Mouse (Mus musculus): ENCODE results near the gene Hoxd9.

Gene Hoxd9

DNA sequence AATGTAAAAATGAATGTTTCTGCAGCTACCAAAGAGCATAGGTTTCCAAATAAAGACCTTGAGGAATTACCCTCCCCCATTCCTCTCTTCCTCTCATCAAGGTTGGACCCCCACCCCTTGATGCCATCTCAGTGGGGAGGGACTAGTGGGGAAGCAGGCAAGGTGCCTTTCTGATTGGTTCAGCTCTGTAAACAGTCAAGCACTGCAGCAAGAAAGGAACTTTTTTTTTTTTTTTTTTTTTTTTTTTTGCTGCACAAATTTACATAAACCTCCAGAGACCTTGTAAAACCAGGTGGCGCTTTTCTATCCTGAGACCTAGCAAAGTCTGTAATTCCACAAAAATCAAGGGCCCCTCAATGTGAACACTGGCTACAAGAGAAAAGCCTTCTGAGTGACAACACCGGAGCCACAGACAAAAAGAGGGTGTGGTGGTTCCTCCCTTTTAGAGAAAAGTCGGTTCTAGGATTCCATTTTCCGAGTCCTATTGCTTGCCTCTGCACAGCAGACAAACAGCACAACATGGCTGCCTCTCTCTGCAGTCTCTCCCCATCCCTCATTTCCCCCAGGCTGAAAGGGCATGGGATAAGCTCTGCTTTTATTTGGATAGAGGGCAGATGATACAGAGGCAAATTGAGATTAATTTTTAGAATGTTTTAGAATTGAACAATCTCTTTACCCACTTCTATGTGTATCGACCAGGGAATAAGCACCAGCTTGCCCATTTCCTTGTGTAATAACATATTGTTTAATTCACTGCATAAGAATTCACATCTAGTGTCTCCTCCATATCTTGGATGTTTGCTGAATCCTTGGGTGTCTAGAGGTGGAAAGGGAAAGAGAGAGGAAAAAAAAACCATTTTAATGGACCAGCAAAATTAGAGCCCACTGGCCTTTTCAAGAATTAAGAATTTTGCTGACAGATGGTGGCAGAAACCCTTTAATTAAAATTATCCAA is 12.2 kb downstream of the Hoxd9 start:
- in situ Hi-C loops (cut with MboI, MseI), result loop anchor here (10.0 kb wide), 1 partner anchor 115 kb away; the partner anchor contains the start of gene Mtx2

DNA sequence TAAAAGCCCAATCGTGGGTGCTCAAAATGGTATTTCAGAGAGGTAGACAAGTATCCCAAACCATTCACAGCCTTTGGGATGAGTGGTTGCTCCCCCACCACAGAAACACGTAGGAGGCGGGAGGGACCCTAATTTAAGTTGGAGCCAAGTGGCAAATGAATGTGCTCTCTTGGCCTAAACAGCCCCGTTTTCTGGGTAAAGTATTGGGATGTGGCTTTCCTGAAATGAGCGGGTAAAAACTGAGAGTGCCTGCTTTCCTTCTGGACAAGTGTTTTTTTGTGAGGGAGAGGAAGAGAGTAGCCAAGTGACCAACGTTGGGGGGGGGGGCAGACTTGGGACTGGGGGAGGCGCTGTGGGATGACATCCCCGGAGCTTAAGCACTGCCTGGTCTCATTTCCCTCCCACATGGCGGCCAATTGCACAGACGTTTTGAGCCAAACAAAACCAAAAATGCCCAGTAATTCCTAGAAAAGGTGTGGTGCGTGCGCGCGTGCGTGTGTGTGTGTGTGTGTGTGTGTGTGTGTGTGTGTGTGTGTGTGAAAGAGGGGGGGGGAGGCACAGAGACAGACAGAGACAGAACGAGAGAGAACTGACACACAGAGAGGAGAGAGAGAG is 13.5 kb downstream of the Hoxd9 start:
- in situ Hi-C loops (cut with MboI, MseI), result loop anchor here (10.0 kb wide), 1 partner anchor 114 kb away; the partner anchor contains the start of gene Mtx2

DNA sequence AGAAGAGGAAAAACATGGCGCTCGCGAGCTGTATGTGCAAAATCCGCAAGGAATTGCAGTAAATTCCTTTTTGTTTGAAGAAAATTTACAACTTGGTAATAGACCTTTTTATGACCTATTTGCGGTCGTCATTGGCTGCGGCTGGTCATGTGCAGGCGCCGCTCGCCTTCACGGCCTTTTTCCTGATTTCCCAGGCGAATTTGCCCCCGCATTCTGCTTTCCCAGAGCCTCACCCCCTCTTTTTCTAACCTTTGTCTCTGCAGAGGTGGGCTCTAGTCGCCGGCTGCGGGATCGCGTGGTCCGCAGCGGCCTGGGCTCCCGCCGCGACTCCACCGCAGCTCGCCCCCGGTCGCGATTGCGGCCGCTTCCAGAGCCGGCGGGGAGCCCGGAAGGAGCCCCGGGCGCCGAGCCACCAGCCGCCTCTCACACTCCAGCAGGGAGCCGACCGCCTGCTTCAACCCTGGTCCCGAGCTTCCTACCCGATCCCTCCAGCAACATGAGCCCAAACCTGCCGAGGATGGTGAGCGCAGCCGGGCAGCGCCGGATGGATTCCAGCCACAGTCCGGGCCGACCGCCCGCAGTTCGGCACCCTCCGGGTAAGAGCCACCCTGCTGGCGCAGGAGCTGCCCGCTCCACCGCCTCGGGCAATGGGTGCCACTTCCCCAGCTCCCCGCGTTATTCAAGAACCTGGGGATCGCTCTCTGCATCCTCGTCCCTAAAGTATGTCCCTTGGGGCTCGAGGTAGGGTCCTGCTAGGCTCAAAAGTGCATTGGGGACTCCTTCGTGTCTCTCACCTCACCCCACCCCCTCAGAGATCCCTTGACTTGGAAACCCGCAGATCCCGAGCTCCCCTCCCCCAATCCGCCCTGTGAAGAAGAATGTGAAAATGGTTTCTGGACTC is 14.4 kb downstream of the Hoxd9 start, which contains the start of the genes Hoxd3 and Hoxd4:
Gene Hoxd3 (plus strand): TSS at position 207 of the 901 bp plus-strand sequence.
Gene Hoxd4 (plus strand): TSS at position 209 of the 901 bp plus-strand sequence.
- in situ Hi-C loops (cut with MboI, MseI), result loop anchor here (10.0 kb wide), 1 partner anchor 113 kb away; the partner anchor contains the start of gene Mtx2

DNA sequence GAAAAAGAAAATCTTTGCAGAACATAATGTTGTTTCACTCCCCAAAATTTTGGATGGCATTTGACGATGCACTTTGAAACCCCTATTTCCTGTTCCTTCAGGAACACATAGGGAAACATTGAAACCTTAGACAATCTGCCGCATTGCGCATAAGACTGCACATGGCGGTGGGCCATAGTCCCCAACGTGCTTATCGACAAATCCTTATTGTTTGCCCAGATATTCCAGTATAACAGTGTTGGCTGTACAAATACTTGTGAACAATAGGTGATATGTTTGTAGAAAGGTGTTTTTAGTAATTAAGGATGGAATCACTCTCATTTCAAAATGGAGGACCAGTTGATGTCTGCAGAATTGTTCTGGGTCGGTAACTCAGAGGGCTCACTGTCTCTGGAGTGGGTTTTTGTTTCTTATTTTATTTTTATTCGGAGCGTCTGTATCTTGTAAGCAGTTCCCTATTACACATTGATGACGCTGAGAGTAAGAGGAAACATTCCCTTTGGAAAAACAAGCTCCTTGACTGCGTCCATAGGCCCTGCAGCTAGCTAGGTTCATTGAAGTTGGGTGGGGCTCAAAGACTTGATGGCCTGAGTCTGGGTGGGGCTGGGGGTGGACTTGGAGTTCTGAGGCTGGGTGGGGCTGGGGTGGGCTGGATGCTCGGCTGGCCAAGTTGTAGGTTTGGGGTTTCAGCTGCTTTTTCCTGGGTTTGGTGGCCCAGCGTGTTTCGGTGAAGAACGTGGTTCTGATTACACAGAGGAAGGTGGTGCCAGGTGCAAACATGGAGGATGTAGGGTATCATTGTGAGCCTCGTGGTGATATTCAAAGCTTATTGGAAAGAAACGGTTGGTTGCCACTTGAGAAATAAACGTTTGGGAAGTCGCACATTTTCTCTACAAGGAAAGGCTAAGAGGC is 16.0 kb downstream of the Hoxd9 start:
- in situ Hi-C loops (cut with MboI, MseI), result loop anchor here (10.0 kb wide), 1 partner anchor 111 kb away; the partner anchor contains the start of gene Mtx2

DNA sequence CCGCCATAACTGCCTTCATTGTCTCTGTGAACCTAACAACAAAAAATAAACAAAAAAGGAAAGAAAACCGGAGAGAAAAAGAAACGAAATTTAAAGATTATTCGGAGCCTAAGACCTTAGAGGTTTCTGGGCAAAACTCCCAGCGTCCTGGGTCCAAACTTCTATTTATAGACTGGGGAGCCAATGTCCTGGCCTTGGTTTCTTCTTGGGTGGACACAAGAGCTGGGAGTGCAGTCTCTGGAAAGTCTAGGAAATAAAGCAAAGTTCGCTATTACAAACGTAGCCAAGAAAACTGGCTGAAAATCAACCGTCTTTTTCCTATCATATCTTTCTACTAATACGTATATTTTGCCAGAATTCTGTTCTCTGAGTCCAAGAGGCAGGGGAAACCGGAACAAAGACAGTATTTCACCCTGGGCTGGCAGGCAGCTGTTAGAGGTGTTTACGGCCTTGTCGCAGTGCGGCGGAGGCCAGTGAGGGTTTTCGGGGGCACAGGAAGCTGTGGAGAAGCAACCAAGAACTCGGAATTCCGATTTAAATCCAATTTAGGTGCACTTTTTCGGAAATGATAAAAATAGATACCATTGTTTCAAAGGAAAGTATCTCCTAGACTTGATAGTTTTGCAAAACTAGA is 16.7 kb downstream of the Hoxd9 start:
- in situ Hi-C loops (cut with MboI, MseI), result loop anchor here (10.0 kb wide), 1 partner anchor 111 kb away; the partner anchor contains the start of gene Mtx2

DNA sequence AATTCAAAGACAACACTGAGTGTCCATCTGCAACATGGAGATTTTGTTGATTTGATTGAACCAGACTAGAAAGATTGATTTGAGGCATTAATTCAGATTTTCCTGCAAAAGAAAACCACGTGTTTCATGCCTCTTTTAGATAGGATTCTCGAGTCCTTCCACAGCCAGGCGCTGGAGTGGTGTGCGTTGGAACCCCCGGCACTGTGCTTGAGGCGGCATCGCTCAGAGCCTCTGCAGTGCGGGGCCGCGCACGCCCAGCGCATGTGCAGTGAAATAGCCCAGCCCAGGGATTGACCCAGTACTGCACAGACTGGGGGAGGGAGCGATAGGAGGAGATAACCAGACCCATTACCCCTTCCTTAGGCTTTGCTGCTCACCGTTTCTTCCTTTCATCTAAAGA is 17.4 kb downstream of the Hoxd9 start:
- in situ Hi-C loops (cut with MboI, MseI), result loop anchor here (5.0 to 10.0 kb wide), 3 partner anchors 110 to 427 kb away; partner anchors contain the start of gene Mtx2

DNA sequence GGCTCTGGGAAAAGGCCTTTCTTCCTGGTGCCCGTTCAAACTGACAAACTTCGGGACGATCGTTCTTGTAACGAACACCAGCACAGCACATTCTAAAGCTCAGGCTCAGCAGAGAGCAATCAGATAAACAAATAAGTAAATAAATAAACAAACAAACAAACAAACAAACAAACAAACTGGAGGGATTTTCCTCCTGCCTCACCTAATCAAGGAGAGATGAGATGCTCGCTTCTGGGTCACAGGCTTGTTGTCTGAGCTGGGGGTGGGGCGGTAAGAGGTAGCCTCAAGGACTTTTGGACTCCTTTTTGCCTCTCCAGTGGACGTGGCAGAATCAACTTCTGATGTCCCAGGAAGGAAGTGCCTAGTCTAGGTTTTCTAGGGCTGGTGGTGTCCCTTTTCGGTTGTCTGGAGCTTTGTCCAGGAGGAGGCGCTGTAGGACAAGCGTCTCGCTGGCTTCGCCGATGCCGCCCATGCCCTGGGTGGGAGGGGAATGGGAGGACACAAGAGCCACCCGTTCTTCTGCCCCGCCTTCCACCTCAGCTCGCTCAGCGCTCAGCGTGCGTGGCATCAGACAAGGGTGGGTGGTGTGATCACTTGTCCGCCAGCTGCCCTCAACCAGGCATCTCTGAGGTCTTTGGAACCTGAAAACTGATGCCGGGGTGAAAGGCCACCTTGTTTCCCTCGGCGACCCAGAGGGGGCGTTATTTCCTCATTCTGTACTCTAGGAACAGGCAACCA is 18.1 kb downstream of the Hoxd9 start:
- in situ Hi-C loops (cut with MboI, MseI), result loop anchor here (5.0 to 10.0 kb wide), 3 partner anchors 109 to 427 kb away; partner anchors contain the start of gene Mtx2

DNA sequence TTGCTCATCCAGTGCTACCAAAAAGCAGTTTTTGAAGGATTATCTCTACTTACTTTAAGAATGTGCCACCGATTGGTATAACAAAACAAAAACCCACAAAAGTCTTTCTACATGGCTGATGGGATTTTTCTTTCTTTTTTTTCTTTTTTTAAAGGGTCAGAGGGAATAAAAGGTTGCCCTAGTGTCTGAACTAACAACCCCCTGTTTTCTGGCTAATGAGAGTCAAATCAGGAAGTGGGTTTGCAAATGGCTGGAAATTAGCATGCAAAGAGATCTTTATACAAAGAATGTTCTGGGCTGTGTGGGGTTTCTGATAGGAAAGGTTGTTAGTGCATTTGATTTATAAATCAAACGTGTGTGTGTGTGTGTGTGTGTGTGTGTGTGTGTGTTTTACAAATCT is 22.9 kb downstream of the Hoxd9 start:
- in situ Hi-C loops (cut with MboI, MseI), result no loop called here

DNA sequence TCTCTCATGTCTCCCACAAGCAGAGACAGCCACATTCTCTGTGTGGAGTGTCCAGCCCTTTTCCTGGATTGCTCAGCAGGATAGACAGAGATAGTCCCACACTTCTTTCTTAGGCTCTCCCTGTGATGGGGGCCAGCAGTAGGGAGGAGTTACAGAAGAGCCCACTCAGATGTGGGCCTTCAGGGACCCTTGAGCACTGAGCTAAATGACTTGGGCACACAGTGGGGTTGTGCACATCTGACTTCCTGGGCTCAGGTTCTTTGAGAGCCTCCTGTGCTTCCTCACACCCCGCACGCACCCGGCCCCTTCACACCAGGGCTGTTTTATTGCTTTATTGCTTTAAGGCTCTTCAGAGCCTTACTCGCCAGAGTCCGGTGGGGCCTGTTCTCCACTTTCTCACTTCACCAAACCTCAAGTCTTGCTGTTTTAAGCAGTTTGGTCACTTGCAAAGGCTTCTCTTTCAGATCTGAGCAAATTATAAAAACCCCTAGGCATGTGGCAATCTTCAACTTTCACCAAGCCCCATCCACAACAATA is 23.5 kb downstream of the Hoxd9 start:
- in situ Hi-C loops (cut with MboI, MseI), result no loop called here

DNA sequence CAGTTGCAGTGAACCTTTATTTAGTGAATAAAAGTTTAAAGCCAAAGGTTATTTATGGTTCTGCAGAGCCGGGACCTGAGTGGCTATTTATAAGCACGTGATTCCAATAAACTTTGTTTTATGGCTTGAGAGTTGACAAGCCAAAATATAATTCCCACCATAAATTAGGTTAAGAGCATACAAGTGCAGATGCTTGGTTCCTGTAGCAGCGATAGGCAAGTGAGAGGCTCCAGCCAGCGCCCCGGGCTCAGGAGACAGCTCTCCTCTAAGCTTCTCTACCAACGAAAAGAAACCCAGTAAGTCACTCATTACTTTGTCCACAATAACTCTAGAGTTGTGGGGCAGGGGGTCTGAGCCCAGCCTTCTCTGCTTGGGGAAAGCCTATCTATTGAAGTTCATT is 24.4 kb downstream of the Hoxd9 start:
- in situ Hi-C loops (cut with MboI, MseI), result no loop called here

DNA sequence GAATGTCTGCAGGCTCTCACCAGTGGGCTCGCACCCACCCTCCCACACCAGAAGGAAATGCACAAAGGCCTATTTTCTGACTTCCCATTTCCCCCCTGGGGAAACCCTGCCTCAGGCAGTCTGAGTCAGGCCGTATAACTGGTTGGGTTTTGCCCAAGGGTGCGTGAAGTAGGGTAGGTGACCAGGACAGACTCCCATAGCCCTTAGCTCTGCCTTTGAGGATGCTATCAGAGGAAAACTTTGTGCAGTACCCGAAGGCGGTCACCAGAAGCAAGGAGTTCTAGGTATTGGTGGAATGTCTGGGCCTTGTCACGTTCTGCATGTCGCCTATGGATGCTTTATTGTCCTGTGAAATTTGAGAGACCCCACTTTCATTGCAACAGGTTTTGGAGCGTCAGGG is 25.4 kb downstream of the Hoxd9 start:
- in situ Hi-C loops (cut with MboI, MseI), result no loop called here

DNA sequence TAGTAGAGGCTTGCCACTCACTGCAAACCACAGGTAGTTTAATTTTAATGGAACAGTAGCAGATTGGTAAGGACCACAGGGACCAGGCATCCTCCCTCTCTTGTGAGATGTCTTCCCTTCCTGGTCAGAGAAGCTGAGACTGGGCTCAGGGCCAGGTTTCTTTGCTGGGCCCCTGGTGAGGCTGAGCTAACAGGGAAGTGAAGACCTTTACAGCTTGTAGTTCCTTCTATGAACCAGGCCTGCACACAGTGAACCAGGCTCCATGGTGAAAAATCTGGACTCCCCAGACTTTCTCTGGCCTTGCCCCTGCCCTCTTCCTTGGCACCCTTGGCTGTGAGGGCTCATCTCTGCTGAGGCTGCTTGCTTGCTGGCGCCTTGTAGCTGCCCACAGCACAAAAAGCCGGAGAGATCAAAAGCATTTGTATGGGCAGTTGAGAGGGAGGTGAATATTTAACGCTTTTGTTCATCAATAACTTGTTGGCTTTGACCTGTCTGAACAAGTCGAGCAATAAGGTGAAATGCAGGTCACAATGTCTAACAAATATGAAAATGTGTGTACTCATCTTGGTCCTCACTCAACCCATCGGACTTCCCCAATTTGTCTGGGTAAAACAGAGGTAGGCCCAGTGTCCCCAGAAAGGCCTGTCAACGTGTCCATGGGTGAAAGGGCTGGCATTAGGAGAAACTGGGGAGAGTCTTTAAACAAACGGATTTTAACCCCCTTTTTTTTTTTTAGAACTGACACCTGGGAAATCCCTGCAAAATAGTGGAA is 26.9 kb downstream of the Hoxd9 start:
- in situ Hi-C loops (cut with MboI, MseI), result no loop called here

DNA sequence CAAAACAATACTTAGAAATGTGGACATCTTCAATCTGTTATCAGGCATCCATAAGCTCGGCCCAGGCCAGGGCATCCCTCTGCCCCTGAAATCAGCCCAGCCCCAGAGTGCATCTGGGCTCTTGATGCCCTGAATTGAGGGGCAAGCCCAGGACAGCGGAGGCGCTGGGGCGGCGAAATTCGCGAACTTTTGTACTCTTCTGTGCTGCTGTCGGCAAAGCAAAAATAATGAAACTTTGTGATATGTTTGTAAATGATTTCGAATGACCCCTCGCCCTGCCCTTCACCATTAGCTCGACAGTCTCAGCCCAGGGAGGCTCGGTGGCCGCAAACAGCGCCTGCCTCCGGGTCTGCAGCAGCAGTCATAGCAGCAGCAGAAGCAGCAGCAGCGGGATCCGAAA is 27.6 kb downstream of the Hoxd9 start:
- in situ Hi-C loops (cut with MboI, MseI), result no loop called here

DNA sequence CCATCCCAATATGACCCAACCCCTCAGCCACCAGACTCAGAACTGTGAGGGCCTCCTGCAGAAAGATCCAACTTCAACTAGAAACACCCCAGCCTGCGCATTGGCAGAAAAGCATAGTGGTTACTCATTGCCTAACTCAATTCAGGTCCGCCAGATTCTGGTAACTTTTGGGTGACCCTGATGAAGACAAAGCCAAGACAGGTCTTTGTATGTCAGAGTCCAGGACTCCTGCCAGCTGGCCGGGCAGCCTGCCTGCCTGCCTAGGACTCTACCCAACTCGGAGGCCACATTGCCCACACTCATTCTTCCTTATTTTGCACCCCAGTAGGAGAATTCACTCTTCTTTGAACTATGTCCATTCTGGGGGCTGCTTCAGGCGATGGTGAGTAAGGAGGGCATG is 29.0 kb downstream of the Hoxd9 start, which contains the start of gene Gm28230:
Gene Gm28230 (plus strand): TSS at position 178 of the 400 bp plus-strand sequence.
- in situ Hi-C loops (cut with MboI, MseI), result no loop called here

DNA sequence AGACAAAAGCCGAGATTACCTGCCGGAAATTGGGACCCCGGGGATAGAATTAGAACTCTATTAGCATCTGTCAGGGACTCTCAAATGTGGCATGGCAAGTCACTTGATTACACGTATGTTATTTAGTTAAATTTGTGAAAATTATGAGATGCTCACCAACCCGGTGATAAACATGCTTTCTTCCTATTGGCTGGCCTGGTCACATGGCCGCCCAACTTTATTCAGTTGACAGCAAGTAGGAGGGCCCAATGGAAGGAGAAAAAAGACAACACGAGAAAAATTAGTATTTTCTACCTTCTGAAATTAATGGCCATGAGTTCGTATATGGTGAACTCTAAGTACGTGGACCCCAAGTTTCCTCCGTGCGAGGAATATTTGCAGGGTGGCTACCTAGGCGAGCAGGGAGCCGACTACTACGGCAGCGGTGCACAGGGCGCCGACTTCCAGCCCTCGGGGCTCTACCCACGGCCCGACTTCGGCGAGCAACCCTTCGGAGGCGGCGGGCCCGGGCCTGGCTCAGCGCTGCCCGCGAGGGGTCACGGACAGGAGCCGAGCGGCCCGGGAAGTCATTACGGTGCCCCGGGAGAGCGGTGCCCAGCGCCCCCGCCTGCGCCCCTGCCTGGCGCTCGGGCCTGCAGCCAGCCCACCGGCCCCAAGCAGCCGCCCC is 29.6 kb downstream of the Hoxd9 start:
- in situ Hi-C loops (cut with MboI, MseI), result no loop called here

DNA sequence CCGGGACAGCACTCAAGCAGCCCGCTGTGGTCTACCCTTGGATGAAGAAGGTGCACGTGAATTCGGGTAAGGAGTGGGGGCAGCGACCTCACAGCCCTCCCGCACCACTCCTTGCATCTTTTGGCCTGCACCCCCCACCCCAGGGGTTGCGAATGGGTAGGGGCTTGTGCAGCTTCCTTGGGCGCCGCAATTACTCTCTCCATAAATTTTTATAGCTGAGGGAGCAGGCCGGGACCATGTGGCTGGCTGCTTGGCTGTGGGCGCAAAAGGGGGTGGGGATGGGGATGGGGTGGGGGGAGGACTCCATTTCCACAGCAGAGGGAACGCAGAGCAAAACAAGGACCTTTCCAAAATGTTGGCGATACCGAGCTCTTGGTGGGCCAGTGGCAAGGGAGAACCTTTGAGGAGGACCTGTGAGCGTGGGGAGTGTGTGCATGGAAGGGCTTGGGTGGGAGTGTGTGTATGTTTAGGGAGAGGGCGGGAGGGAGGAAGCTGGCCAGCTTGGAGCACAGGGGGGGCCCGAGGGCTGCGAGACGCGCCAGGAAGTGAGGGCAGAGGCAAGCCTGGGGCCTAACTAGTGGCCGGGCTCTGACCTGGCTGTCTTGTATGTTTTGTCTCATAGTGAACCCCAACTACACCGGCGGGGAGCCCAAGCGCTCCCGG is 30.2 kb downstream of the Hoxd9 start:
- in situ Hi-C loops (cut with MboI, MseI), result no loop called here

DNA sequence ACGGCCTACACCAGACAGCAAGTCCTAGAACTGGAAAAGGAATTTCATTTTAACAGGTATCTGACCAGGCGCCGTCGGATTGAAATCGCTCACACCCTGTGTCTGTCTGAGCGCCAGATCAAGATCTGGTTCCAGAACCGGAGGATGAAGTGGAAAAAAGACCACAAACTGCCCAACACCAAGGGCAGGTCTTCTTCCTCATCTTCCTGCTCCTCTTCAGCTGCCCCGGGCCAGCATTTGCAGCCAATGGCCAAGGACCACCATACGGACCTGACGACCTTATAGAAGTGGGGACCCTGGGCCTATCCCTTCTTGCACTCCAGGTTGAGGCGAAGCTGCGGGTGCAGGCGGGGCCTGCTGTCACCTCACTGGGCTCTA is 30.8 kb downstream of the Hoxd9 start:
- in situ Hi-C loops (cut with MboI, MseI), result no loop called here

All from regulatory T cell (primary cell).